Mouse (Mus musculus) bone marrow, adult 2 months (tissue): ENCODE data around the gene B3galnt2.

ENCODE experiments used
- CTCF ChIP-seq: fragments of 200-500 bp; IDR thresholded peaks from 2 replicates; pipeline ENCODE4 v1.5.1; 2011; ENCODE audit warnings: low read length, control low read depth; ENCODE audit not compliant: control insufficient read depth, insufficient read depth
- POLR2A ChIP-seq: fragments of 200-500 bp; IDR thresholded peaks from 2 replicates; pipeline ENCODE4 v1.6.1; 2011; ENCODE audit warnings: low read depth, mild to moderate bottlenecking, control low read depth, low read length, borderline replicate concordance; ENCODE audit not compliant: control insufficient read depth

DNA sequence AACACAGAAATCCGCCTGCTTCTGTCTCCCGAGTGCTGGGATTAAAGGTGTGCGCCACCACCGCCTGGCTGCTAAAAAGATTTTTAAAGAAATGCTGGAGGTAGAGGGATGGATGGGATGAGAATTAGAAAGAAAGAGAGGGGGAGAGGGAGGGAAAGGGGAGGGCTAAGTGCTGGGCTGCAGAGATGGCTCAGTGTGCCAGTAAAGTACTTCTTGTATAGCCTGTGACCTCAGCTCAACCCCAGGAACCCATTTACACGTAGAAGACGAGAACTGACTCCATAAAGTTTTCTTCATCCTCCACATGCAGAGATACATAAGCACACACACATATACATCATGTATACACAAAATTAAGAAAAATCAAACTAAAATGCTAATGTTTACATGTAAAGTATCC, 71.3 kb downstream of the B3galnt2 start:
- TF ChIP-seq CTCF (no peak), POLR2A (no peak)
